Mouse (Mus musculus) stomach, postnatal 0 days (tissue): Measurements from ENCODE around the gene Cabp4.

Experiments
- CTCF ChIP-seq: IDR thresholded peaks from 2 replicates; pipeline ENCODE4 v1.5.1; 2016; ENCODE audit warnings: antibody characterized with exemption, low read depth, mild to moderate bottlenecking, moderate library complexity
- EP300 ChIP-seq: optimal IDR thresholded peaks from 2 replicates; pipeline ENCODE3; 2016; ENCODE audit warnings: antibody characterized with exemption

GRCm38 (mm10) chr19:4108535-4108934, 35.3 kb downstream of the Cabp4 start:
- TF ChIP-seq EP300 (no peak), CTCF (no peak)
